Mouse (Mus musculus) adrenal gland, postnatal 14 days (tissue): Measurements from ENCODE around the gene Kcmf1. TPM values are rescaled to one million over a fixed set of nuclear protein-coding genes. Genes with fewer than 3 reads are reported as not detected.

Experiments
- total RNA-seq: library from RNA; stranded (reverse); gene quantifications from 2 replicates; pipeline ENCODE4 v1.2.3, GENCODE M21; 2021

The Kcmf1 gene
- total RNA-seq, 1 experiment from 2014 or later, result 86.8 TPM

Other genes with a start within 250 kb of the Kcmf1 start
- gene Tcf7l1, start 110.7 kb downstream of the Kcmf1 start, total RNA-seq, result 18.2 and 21.4 TPM in 2 replicates
- gene Tmsb10, start 58.8 kb upstream of the Kcmf1 start, total RNA-seq, result 355 and 495 TPM in 2 replicates